Mouse (Mus musculus) kidney, postnatal 0 days (tissue): Measurements from ENCODE around the gene Grm8. TPM values are rescaled to one million over a fixed set of nuclear protein-coding genes. Genes with fewer than 3 reads are reported as not detected.

Source experiments
- ATAC-seq: fragments of 200-750 bp; cut with Nextera tagmentation; replicated peaks from 2 replicates; pipeline ENCODE4 v1.8.0; 2017; ENCODE audit warnings: low read depth, moderate number of reproducible peaks, moderate TSS enrichment, moderate library complexity; ENCODE audit not compliant: low FRiP score
- DNase-seq: peaks from one replicate; pipeline ENCODE4 v3.0.0-alpha.2; 2016; ENCODE audit warnings: low spot score
- H3K27ac ChIP-seq: fragments of 300-500 bp; sonication (generic); 2 replicates; pipeline ENCODE4 v1.5.1; 2014; ENCODE audit warnings: mild to moderate bottlenecking
- H3K27me3 ChIP-seq: fragments of 300-500 bp; sonication (generic); 2 replicates; pipeline ENCODE4 v1.6.1; 2014; ENCODE audit warnings: low read length, mixed read lengths; ENCODE audit not compliant: insufficient read depth
- H3K36me3 ChIP-seq: fragments of 300-500 bp; sonication (generic); 2 replicates; pipeline ENCODE4 v1.6.1; 2014; ENCODE audit warnings: low read length, mixed read lengths; ENCODE audit not compliant: insufficient read depth
- H3K4me1 ChIP-seq: fragments of 300-500 bp; sonication (generic); replicated peaks from 2 replicates; pipeline ENCODE4 v1.6.1; 2014; ENCODE audit warnings: antibody characterized with exemption, low read length, mixed read lengths; ENCODE audit not compliant: insufficient read depth
- H3K4me2 ChIP-seq: fragments of 300-500 bp; sonication (generic); 2 replicates; pipeline ENCODE4 v1.6.1; 2014; ENCODE audit warnings: mild to moderate bottlenecking, low read length, moderate library complexity, mixed read lengths
- H3K4me3 ChIP-seq: fragments of 300-500 bp; sonication (generic); replicated peaks from 2 replicates; pipeline ENCODE4 v1.5.1; 2014; ENCODE audit warnings: low read depth, low read length
- H3K9ac ChIP-seq: fragments of 300-500 bp; sonication (generic); 2 replicates; pipeline ENCODE4 v1.6.1; 2014; ENCODE audit warnings: low read depth, low read length
- H3K9me3 ChIP-seq: fragments of 300-500 bp; sonication (generic); replicated peaks from 2 replicates; pipeline ENCODE4 v1.6.1; 2016; ENCODE audit warnings: low read length, inconsistent platforms, mixed read lengths
- CTCF ChIP-seq: IDR thresholded peaks from 2 replicates; pipeline ENCODE4 v1.5.1; 2016; ENCODE audit warnings: antibody characterized with exemption, low read depth, mild to moderate bottlenecking, moderate library complexity
- WGBS: fragments of 180-500 bp; shearing (Covaris S2); extraction: QIAGEN DNeasy Blood & Tissue Kit; methylation state at CpG from one replicate; pipeline ENCODE4 v1.1.7; 2014; 5-methylcytosine and 5-hydroxymethylcytosine counted together
- polyA plus RNA-seq: library from polyadenylated mRNA; unstranded; fragments of >200 nt; fragmentation: Nextera tagmentation; extraction: Ambion mirVana; gene quantifications from 2 replicates; pipeline ENCODE4 v1.2.1, GENCODE M21; 2015

Grm8 gene
- polyA plus RNA-seq, 1 experiment from 2014 or later = 0.21 TPM

DNA sequence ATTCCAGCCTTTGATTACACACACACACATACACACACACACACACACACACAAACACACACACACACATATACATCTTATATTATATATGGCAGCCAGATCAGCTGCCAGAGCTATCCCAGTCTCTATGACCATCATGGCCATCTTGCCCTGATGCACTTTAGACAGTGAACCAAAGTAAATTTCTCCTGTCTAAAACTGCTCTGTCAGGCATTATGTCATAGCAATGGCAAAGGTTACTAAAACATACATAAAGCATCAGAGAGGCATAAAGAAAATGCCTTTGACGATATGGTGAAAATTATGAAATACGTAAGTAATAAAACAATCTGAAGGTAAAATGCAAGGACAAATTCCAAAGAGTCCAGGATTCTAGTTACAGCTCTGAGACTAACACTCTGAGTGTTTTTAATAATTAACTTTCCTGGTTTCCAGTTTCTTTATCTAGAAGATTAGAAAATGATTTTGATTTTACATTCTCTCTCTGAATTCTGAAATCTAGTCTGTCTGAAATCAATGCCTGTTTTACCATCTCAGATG, 381.6 kb downstream of the Grm8 start:
- 76% methylated on average over 2 of the region's 2 CpGs for WGBS

DNA sequence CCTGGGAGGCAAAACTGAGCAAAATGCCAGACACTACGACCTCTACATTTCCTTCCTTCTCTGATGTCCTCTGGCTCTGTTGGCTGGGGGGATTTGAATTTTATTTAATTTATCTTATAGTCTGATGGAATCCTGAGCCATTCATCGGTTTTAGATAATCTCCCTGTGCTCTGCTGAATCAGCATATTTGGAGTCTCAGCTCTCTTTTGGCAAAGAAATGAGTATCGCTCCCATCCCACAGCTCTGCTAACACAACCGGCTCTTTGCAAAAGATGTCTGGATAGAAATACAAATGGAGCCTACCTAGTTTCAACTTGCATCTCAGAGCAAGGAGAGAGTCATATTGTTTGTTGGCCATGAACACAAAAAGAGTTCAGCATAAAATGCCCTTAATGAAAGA, 388.5 kb downstream of the Grm8 start:
- H3K9me3 ChIP-seq = no peaks in the 10 kb centered on the region
- 72% methylated on average over 4 of the region's 4 CpGs for WGBS
- no peak for TF ChIP-seq CTCF
- no peak overlapping the region for H3K27ac ChIP-seq
- no peak for DNase-seq
- H3K27me3 ChIP-seq = no peaks in the 10 kb centered on the region
- H3K4me3 ChIP-seq = no peak overlapping the region
- H3K36me3 ChIP-seq = no peaks in the 10 kb centered on the region
- H3K4me2 ChIP-seq = no peak overlapping the region
- H3K9ac ChIP-seq = no peak overlapping the region
- no peaks in the 10 kb centered on the region for H3K4me1 ChIP-seq
- no peak for ATAC-seq

More for the DNA sequence above, 381.6 kb downstream of the Grm8 start:
- Histone ChIP-seq H3K36me3 (no peaks in the 10 kb centered on the region), H3K4me1 (no peaks in the 10 kb centered on the region), H3K9ac (no peak overlapping the region), H3K9me3 (no peaks in the 10 kb centered on the region), H3K4me2 (no peak overlapping the region), H3K27me3 (no peaks in the 10 kb centered on the region), H3K4me3 (no peak overlapping the region), H3K27ac (no peak overlapping the region)
- no peak for DNase-seq
- no peak for ATAC-seq
- TF ChIP-seq CTCF = no peak

DNA sequence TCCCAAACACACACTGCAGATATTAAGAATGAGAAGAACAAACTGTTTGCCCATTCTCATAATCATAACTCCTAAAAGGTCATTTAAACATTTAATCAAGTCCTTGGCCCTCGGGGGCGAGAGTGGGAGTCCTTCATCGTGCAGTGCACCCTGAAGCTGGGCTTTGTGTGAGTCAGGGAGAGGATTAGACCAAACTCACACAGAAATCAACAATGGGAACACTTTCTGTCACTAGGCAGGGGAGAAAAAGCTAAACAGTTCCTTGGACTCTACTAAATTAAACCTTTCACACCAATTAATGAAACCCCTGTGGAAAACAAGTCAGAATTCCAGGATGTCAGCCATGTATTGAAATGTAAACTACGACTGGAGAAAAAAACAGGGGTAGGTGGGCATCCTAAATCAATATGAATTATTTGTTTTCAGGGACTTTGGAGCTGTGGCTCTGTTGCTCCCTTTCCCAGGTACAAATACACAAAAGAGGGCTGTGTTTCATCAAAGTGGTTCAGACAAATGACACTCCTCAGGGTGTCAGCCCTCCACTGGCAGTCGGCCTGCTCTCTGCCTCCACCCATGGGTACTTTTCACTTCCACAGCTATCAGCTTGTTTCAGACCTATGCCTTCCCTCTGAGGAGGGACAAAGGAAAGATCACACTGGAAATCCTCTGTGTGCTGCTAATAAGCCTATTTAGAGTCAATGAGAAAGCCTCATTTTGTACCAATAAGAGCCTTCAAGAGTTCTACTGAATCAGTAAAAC, 389.1 kb downstream of the Grm8 start:
- Histone ChIP-seq H3K9ac (no peak overlapping the region), H3K4me3 (no peak overlapping the region), H3K36me3 (no peaks in the 10 kb centered on the region), H3K9me3 (no peaks in the 10 kb centered on the region), H3K4me2 (no peak overlapping the region), H3K4me1 (no peaks in the 10 kb centered on the region), H3K27ac (no peak overlapping the region), H3K27me3 (no peaks in the 10 kb centered on the region)
- ATAC-seq (no peak), DNase-seq (no peak)
- TF ChIP-seq CTCF = no peak
- 40% methylated on average over 5 of the region's 5 CpGs for WGBS

DNA sequence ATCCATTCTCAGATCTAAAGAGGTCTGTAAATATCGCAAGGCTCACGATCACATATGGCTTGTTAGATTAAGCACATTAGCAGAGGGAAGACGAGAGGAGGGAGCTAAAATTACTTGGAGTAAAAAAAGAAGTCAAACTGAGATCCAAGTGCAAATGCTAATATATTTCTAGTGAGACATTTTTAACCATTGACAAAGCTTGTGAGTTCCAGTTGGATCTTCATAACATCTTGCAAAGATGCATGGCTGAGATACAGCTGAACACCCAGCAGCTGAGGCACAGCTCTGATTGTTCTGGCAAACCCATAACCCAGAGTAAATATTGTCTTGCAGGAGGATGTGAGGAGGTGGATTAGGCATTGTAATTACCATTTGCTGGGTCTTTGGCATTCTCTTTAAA, 445.6 kb downstream of the Grm8 start:
- Histone ChIP-seq H3K4me1 (no peaks in the 10 kb centered on the region), H3K9me3 (no peaks in the 10 kb centered on the region), H3K27ac (no peak overlapping the region), H3K27me3 (no peaks in the 10 kb centered on the region), H3K9ac (no peak overlapping the region), H3K4me3 (no peak overlapping the region), H3K36me3 (no peaks in the 10 kb centered on the region), H3K4me2 (no peak overlapping the region)
- no peak for ATAC-seq
- 77% methylated on average over 3 of the region's 3 CpGs for WGBS
- TF ChIP-seq CTCF = no peak
- DNase-seq = no peak

DNA sequence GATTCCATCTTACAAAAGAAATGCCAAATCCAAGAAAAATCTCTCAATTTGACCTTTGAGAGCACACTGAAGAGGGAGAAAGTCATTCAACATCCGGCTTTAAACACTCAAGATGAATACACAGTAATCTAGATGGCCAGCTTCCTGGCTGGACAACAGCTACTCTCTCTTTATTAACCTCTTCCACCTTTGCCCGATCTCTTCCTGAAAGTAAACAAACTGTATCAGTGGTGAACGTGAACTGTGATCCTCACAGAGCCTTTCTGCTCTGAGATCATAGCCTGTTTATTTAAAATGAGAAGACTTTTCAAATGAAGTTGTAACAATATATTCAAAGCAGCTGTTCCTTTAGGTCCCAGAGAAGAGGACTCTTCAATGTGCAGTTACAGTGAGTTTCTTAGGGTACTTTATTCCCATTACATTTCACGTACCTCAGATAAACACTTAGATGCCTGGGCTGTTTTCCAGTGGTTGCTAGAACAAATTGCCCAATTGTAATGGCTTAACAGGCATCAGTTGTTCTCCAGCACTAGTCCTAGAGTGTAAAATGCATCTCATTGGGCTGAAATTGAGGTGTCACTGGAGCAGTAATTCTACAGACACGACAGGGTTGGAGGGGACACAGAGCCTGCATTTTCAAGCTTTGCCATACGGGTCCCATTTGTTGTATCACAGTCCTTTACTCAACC, 473.1 kb downstream of the Grm8 start:
- Histone ChIP-seq H3K36me3 (no peaks in the 10 kb centered on the region), H3K9ac (no peak overlapping the region), H3K4me1 (no peaks in the 10 kb centered on the region), H3K27me3 (no peaks in the 10 kb centered on the region), H3K9me3 (no peaks in the 10 kb centered on the region), H3K4me3 (no peak overlapping the region), H3K27ac (no peak overlapping the region), H3K4me2 (no peak overlapping the region)
- no peak for TF ChIP-seq CTCF
- DNase-seq (peak; percentile 2), ATAC-seq (no peak)
- WGBS = 34% methylated on average over 6 of the region's 6 CpGs

DNA sequence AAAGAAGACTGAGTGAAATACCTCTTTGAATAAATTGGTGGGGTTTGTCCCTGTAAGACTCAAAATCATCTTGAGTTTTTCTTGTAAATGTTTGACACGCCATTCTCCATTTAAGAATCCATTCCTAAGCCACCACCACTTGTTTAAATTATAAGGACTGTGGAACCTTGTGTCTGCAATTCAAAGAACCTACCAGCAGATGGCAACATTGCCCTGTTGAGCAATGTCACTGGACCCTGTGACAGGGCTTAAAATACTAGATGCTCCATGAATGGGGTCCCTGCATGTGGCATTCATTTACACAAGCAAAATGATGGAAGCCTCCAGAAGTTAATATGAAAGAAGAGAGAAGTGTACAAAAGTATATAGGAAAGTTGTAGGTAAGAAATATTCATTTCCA, 477.5 kb downstream of the Grm8 start:
- WGBS = 57% methylated on average over 1 of the region's 1 CpGs
- peak; percentile 61 for DNase-seq
- H3K27ac ChIP-seq = no peak overlapping the region
- H3K9ac ChIP-seq = no peak overlapping the region
- no peaks in the 10 kb centered on the region for H3K9me3 ChIP-seq
- H3K36me3 ChIP-seq = no peaks in the 10 kb centered on the region
- no peaks in the 10 kb centered on the region for H3K4me1 ChIP-seq
- no peaks in the 10 kb centered on the region for H3K27me3 ChIP-seq
- TF ChIP-seq CTCF = peak; percentile 82
- ATAC-seq = 0 out of 2 replicates have a peak, but pooled peaks have one; percentile 57
- H3K4me3 ChIP-seq = no peak overlapping the region
- no peak overlapping the region for H3K4me2 ChIP-seq
